Comparison of ENCODE assay signal across 9 mouse cellular contexts in genomic region chr17:35534343-35534742, GRCm38 (mm10). TPM values are rescaled to one million over a fixed set of nuclear protein-coding genes. Genes with fewer than 3 reads are reported as not detected.
DNase-seq lines count a peak whose midpoint lies in the region; ATAC-seq and TF ChIP-seq lines count a peak whose summit lies in the region.
"Had no signal": no experiment of that assay in that cellular context is flagged by ENCODE, and none has a peak within 500 bp of the region (broad histone marks: within the 10 kb centered on the region; RNA-seq: fewer than 3 reads in every experiment).

No protein-coding gene starts in this region.

- TF ChIP-seq POLR2A in bone marrow, adult 2 months (IDR thresholded peaks at IDR 0.05; ENCODE audit: borderline replicate concordance, control insufficient read depth, low read depth, low read length), result no peak

- DNase-seq in CD8-positive naive resting alpha-beta T cell, adult 2 months (ENCODE audit: low read depth in 2 of 2, low spot score in 2 of 2), result peak; percentile 49 to 74
- peak; percentile 72 to 83 for DNase-seq in heart, postnatal 14 days
- peak; percentile 83 for DNase-seq in layer of hippocampus, adult 11-12 months (ENCODE audit: low spot score)
- peak; percentile 81 for DNase-seq in retina, postnatal 1 day
- peak; percentile 63 to 68 for DNase-seq in thymus, postnatal 36 days

- 7% methylated on average over 6 of the region's 6 CpGs for WGBS in bone marrow, adult 2 months
- WGBS in embryonic facial prominence, embryonic 13.5 days, result 7% methylated on average over 6 of the region's 6 CpGs
- WGBS in lung, embryonic 16.5 days, result 9% methylated on average over 6 of the region's 6 CpGs

- H3K27ac ChIP-seq in bone marrow, adult 2 months (ENCODE audit: control insufficient read depth, insufficient read depth, low read depth, low read length, poor library complexity), result no peak overlapping the region
- H3K27ac ChIP-seq in embryonic facial prominence, embryonic 13.5 days, result no peak overlapping the region
- no peak overlapping the region for H3K27ac ChIP-seq in lung, embryonic 16.5 days (ENCODE audit: low read length)

- H3K36me3 ChIP-seq in embryonic facial prominence, embryonic 13.5 days, result peaks cover 16% of the 10 kb centered on the region
- peaks cover 9% of the 10 kb centered on the region for H3K36me3 ChIP-seq in lung, embryonic 16.5 days (ENCODE audit: control insufficient read depth, insufficient read depth, low read length)

- TF ChIP-seq CTCF in bone marrow, adult 2 months (IDR thresholded peaks at IDR 0.05; ENCODE audit: control insufficient read depth, insufficient read depth, low read length), result peak; percentile 88

- 0 out of 2 replicates have a peak, but pooled peaks have one; percentile 43 for ATAC-seq in embryonic facial prominence, embryonic 13.5 days (ENCODE audit: insufficient number of reproducible peaks, insufficient read depth, low FRiP score, low TSS enrichment, low read depth)
- ATAC-seq in lung, embryonic 16.5 days (ENCODE audit: low read depth), result peak; percentile 72

- no peaks in the 10 kb centered on the region for H3K9me3 ChIP-seq in embryonic facial prominence, embryonic 13.5 days
- no peaks in the 10 kb centered on the region for H3K9me3 ChIP-seq in lung, embryonic 16.5 days (ENCODE audit: control insufficient read depth, low read length)

- no peaks in the 10 kb centered on the region for H3K4me1 ChIP-seq in bone marrow, adult 2 months (ENCODE audit: control insufficient read depth, insufficient read depth, low read length)
- peaks cover 8% of the 10 kb centered on the region for H3K4me1 ChIP-seq in embryonic facial prominence, embryonic 13.5 days
- H3K4me1 ChIP-seq in lung, embryonic 16.5 days (replicated peaks; ENCODE audit: control insufficient read depth, insufficient read depth, low read length), result peaks cover 4% of the 10 kb centered on the region; the same call in 1 of the 2 replicates

- no peaks in the 10 kb centered on the region for H3K27me3 ChIP-seq in embryonic facial prominence, embryonic 13.5 days
- no peaks in the 10 kb centered on the region for H3K27me3 ChIP-seq in lung, embryonic 16.5 days (ENCODE audit: control insufficient read depth, insufficient read depth, low read depth, low read length)

- H3K4me3 ChIP-seq in bone marrow, adult 2 months (replicated peaks; ENCODE audit: control insufficient read depth, low read depth, low read length), result no peak overlapping the region
- H3K4me3 ChIP-seq in embryonic facial prominence, embryonic 13.5 days, result no peak overlapping the region
- H3K4me3 ChIP-seq in lung, embryonic 16.5 days (ENCODE audit: low read length), result no peak overlapping the region

- intact Hi-C loops in heart, postnatal 14 days (cut with DNase I), result no loop called here

- H3K4me2 ChIP-seq in embryonic facial prominence, embryonic 13.5 days, result no peak overlapping the region
- no peak overlapping the region for H3K4me2 ChIP-seq in lung, embryonic 16.5 days (ENCODE audit: low read depth, low read length)

- no peak overlapping the region; the same call in 1 of the 2 replicates for H3K9ac ChIP-seq in embryonic facial prominence, embryonic 13.5 days
- H3K9ac ChIP-seq in lung, embryonic 16.5 days (ENCODE audit: low read length), result no peak overlapping the region

RNA-seq across cellular contexts. Expression of gene Psors1c2, which starts 1.3 kb away (rescaled TPM):
- not detected in 2 replicates for polyA plus RNA-seq in bone marrow, adult 2 months (2011; ENCODE audit: insufficient read depth, insufficient read length, low replicate concordance, missing spikeins)
- polyA plus RNA-seq in embryonic facial prominence, embryonic 13.5 days (2015; fragmentation: Nextera tagmentation; extraction: Ambion mirVana), result 1.5 and 1.9 TPM in 2 replicates
- total RNA-seq in heart, postnatal 14 days (2021), result not detected
- 0.69 and 0.79 TPM in 2 replicates for polyA plus RNA-seq in lung, embryonic 16.5 days (2015; fragmentation: Nextera tagmentation; extraction: Ambion mirVana)
- polyA plus RNA-seq: gonadal fat pad, adult 2 months had no signal

RNA-seq across cellular contexts. Expression of gene Cchcr1, which starts 17.4 kb away (rescaled TPM):
- polyA plus RNA-seq in bone marrow, adult 2 months (2011; ENCODE audit: insufficient read depth, insufficient read length, low replicate concordance, missing spikeins), result 15.7 and 31.8 TPM in 2 replicates
- 23.2 and 24.2 TPM in 2 replicates for polyA plus RNA-seq in embryonic facial prominence, embryonic 13.5 days (2015; fragmentation: Nextera tagmentation; extraction: Ambion mirVana)
- 1 to 10 TPM; 4.2 to 4.3 TPM for total RNA-seq in heart, postnatal 14 days (2021)
- polyA plus RNA-seq in lung, embryonic 16.5 days (2015; fragmentation: Nextera tagmentation; extraction: Ambion mirVana), result 23.3 and 24.0 TPM in 2 replicates

RNA-seq across cellular contexts. Expression of gene Cdsn, which starts 17.6 kb away (rescaled TPM):
- not detected in 2 replicates for polyA plus RNA-seq in bone marrow, adult 2 months (2011; ENCODE audit: insufficient read depth, insufficient read length, low replicate concordance, missing spikeins)
- 0.10 TPM in 1 of 2 replicates, not detected in the other for polyA plus RNA-seq in embryonic facial prominence, embryonic 13.5 days (2015; fragmentation: Nextera tagmentation; extraction: Ambion mirVana)
- under 1 TPM; 0.15 to 0.17 TPM for total RNA-seq in heart, postnatal 14 days (2021)
- polyA plus RNA-seq in lung, embryonic 16.5 days (2015; fragmentation: Nextera tagmentation; extraction: Ambion mirVana), result 0.05 and 0.13 TPM in 2 replicates

RNA-seq across cellular contexts. Expression of gene Tcf19, which starts 17.7 kb away (rescaled TPM):
- polyA plus RNA-seq in bone marrow, adult 2 months (2011; ENCODE audit: insufficient read depth, insufficient read length, low replicate concordance, missing spikeins), result 28.7 and 41.7 TPM in 2 replicates
- polyA plus RNA-seq in embryonic facial prominence, embryonic 13.5 days (2015; fragmentation: Nextera tagmentation; extraction: Ambion mirVana), result 74.1 and 78.2 TPM in 2 replicates
- 1 to 10 TPM; 6.0 to 7.9 TPM for total RNA-seq in heart, postnatal 14 days (2021)
- 91.9 and 96.7 TPM in 2 replicates for polyA plus RNA-seq in lung, embryonic 16.5 days (2015; fragmentation: Nextera tagmentation; extraction: Ambion mirVana)

RNA-seq across cellular contexts. Expression of gene Pou5f1, which starts 28.5 kb away (rescaled TPM):
- polyA plus RNA-seq in bone marrow, adult 2 months (2011; ENCODE audit: insufficient read depth, insufficient read length, low replicate concordance, missing spikeins), result 102 TPM in 1 of 2 replicates, not detected in the other
- not detected in 2 replicates for polyA plus RNA-seq in embryonic facial prominence, embryonic 13.5 days (2015; fragmentation: Nextera tagmentation; extraction: Ambion mirVana)
- not detected for total RNA-seq in heart, postnatal 14 days (2021)
- not detected in 2 replicates for polyA plus RNA-seq in lung, embryonic 16.5 days (2015; fragmentation: Nextera tagmentation; extraction: Ambion mirVana)
